Mouse (Mus musculus) kidney, postnatal 36 days (tissue): ENCODE results near the gene Mcoln2.
"Not testable (repeated sequence)": the region's sequence is repeated elsewhere in the genome, so short reads cannot be mapped to it uniquely, and the experiment has no call there.

ENCODE experiments used
- DNase-seq, 2 experiments: peaks; one replicate each; pipeline ENCODE4 v3.0.0; 2021 to 2022; ENCODE audit warnings: mixed read lengths in 2 of 2

Gene Mcoln2

DNA sequence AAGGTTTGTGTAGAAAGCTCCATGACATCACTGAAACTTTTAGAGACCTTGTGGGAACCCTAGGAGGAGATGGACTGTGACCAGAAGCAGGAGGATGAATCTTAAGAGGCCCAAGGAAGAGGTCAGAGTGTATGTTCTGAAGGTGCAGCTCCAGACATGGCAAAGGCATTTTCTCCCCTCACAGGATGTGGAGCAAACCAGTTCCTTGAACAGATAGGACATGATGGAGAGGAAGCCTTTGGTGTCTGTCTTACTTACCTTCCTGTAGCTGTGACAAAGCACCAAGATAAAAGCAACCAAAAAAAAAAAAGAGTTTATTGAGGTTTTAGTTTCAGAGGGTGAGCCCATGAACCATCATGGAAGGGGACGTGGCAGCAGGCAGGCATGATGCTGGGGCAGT, 42.9 kb downstream of the Mcoln2 start:
- no peak for DNase-seq

DNA sequence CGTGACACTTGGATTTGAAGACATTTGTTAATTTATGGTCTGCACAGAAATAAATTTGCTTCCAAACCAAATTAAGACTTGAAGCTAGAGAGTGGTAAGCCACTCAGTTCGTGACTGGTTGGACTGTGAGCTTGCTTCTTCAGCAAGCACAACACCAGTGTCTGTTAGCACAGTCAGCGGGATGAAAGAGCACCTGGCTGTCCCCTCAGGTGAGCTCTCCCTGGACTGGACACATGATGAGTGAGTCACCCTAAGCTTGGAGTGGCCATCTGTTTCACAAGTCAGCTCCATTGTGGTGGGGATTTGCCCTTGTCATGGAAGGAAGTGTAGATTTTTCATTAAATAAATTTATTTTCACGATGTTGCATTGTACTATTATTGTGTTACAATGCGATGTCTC, 45.5 kb downstream of the Mcoln2 start:
- DNase-seq: no peak

DNA sequence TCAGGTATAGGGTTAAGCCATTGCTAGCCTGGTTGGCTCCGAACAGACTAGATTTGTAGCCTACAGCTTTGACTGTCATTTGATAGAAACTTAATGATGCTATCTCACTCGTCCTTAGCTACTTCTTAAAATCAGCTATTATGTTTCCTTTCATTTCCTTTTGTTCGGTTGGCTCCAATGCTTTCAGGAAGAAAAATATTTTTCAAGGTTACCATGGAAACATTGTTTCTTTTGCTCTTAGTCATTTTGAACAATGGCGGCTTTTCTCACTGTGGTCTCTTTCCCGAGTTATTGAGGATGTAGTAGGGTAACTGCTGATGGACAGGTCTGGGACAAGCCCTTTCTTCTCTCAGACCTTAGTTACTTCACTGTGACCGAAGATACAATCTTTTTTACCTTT, 46.7 kb downstream of the Mcoln2 start:
- no peak for DNase-seq

DNA sequence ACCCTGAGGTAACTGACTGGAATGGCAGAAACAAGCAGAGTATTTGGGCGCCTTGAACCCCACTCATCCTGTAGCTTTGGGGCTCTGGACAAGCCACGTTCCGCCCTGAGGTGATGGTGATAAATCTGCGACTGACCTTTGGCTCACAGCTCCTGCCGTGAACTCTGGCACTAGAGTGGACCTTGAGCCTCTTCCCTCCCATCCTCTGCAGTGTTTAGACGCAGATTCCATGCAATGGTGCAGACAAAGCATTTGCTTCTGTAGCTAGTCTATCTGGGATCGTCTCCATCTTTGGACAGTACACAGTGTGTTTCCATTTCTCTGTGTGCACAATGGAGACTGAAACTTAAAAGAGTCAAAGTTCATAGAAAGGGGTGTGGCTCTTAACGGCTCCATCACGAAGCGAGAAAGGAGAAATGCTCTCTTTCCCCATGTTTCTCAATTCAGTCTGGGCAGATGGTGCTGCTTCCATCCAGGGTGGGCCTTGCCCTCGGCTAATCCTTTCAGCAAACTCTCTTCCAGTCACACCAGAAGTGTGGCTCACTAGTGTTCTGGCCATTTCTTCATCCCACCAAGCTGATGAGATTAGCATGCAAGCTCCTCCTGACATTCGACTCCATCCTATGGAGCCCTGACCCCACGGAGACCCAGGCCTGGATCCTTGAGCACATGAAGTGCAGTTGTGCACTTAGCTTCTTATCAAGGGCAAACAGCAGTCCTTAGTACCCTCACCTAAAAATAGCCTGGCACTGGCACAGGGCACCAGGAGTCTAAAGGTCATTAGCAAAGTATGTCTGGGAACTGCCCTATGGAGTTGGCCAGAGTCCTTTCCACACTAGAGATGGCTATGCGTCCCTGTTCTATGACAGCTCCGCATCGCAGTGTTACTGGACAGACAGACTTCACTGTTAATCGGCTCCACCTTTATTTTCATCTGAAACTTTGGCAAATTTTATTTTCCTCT, 47.4 kb downstream of the Mcoln2 start:
- DNase-seq: peak; percentile 65 to 73

DNA sequence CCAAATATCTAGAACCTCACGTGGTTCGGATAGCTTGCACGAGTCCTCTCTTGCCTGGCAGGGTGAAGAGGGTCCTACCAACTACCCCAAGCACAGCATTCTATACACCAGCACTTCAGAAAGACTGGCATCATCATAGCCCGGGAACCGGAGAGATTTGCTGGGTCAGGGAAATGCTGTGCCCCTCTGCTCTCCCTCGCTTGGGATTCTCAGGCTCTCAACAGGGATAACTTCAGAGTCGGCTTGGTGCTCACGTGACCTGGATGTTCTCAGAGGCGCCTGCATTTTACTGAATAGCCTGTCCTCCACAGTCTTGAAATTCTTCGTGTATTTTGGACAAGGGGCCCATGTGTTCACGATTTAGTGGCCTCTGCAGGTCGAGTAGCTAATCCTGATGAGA, 48.2 kb downstream of the Mcoln2 start:
- DNase-seq: no peak

DNA sequence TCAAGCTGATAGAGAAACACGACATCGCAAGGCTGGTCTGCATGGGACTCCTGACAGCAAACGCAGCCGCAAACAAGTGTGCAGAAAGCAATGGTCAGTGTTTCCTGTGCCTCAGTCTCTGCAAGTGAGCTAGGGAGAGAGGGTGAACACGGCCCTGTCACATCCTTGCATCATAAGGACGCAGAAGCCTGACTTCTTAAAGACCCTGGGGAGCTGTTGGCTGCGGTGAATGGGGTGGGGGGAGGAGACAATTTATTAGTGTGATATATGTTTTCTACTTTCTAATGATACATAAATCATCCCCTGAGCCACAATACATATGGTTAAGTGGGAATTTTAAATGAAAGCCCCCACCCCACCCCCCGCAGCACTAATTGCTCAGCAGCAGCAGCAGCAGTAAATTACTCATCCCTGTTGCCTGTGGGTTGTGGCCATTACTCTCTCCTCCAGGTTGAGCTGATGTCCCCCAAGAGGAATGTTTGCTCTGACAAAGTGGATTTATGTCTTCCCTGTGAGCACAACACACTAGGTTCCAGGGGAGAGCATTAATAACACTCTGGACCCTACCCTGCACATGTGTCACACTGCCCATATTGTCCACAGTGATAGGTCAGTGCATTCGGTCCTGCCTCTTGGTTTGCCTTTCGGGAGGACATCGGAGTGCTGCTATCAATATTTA, 49.3 kb downstream of the Mcoln2 start:
- no peak for DNase-seq

DNA sequence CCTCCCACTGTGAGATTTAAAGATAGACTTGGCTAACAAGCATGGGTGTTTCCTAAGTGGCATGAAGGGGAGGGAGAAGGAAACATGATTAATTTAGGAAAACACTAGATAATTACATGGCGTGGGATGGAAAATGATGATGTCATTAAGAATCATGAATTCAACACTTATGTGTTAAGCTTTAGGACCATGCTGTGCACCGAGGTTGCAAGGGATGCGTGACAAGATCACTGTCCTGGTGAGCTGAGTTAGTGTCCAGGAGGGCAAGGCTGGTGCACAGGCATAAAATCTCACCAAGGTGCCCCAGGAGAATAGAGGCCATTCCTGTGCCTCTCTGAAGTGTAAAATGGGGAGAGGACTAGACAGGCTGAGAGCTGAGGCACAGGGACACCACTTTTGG, 49.9 kb downstream of the Mcoln2 start:
- no peak for DNase-seq

DNA sequence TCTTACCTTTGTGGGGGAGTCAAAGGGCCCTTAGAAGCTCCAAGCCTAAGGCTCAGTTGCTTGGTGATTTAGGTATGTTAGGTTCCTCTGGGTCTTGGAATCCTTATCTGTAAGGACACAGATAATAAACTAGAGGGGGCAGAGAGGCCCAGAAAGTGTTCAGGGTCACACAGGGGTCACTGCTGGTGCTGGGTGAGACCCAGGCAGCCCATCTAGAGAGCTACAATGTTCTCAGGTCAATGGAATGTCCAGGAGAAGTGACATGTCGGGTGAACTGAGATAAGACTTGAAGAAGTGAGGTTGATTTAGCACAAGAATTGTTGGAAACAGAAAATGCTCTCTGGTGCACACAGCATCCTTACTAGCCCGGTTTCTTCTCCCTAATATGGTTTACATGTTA, 54.7 kb downstream of the Mcoln2 start:
- DNase-seq: no peak

DNA sequence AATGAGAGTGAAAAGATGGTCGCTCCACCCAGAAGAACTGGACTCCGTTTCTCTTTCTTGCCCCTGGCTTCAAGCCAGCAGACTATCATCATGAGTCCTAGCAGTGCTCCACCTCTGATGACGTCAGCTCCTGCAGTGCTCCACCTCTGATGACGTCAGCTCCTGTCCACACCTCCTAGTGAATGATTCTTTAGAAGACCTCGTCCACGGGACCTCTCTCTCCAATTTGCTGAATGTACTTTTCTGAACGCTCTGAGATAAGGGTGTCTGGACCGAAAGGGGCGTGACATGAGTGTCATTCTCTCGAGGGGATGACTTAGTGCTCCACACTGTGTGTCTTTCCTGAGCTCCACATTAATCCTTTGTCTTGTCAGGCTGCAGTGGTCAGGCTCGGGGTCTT, 55.7 kb downstream of the Mcoln2 start:
- no peak for DNase-seq

DNA sequence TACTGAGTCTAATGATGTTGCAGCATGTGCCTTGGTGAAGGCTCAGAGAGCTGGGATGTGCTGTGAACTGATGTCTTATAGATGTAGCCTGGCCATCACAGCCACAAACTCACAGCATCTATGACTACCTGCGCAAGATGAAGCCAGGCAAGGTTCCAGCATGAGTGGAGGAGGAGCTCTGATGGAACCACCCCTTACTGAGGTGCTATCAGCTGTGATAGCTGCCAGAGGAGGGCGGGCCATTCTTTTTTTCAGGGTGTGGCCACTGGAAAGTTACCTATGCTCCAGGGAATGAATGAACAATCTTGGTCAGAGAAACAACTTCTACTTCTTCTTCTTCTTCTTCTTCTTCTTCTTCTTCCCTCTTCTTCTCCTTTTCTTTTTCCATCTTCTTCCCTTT, 57.0 kb downstream of the Mcoln2 start:
- no peak for DNase-seq

DNA sequence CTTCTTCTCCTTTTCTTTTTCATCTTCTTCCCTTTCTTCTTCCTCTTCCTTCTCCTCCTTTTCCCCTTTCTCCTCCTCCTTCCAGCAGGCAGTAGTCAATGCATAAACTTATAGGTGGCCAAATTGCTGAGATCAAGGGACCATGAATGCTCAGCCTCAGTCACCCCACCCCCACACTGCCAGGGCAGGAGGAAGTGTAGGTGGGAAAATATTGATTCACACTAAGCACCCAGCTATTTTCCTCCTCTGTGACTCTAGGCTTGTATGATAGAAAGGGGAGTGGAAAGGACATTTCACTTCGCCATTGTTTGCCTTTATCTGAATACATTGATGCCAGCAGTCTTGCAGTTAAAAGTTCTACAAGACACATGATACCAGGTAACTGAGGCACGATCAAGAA, 57.8 kb downstream of the Mcoln2 start:
- DNase-seq: no peak

DNA sequence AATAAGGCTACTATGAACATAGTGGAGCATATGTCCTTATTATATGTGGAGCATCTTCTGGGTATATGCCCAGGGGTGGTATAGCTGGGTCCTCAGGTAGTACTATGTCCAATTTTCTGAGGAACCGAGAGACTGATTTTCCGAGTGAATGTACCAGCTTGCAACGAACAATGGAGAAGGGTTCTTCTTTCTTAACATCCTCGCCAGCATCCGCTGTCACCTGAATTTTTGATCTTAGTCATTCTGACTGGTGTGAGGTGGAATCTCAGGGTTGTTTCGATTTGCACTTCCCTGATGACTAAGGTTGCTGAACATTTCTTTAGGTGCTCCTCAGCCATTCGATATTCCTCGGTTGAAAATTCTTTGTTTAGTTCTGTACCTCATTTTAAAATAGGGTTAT, 60.1 kb downstream of the Mcoln2 start:
- DNase-seq: not testable (repeated sequence)

DNA sequence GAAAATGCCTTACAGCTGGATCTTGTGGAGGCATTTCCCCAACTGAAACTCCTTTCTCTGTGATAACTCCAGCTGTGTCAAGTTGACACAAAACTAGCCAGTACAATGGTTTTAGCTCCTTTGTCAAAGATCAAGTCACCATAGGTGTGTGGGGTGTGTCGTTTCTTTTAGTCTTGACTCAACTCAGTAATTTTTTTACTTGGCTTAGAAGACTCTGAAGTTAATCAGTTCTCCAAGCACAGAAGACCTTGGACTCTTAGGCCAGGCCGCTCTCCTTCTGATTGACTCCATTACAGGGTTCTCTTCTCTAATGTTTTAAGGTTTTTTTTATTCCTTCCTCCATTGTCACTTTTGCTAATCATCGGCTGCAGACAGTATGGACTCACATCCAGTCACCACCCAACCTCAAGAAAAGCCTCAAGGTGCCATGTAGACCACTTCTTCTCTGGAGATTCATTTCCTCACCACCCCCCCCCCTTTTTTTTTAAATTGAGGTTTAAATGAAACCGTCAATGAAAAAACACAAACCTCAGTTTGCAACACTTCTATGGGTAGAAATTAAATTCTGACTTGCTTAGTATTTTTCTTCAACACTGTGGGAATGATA, 61.6 kb downstream of the Mcoln2 start:
- peak in 1 of 2 experiments; percentile 43 for DNase-seq

DNA sequence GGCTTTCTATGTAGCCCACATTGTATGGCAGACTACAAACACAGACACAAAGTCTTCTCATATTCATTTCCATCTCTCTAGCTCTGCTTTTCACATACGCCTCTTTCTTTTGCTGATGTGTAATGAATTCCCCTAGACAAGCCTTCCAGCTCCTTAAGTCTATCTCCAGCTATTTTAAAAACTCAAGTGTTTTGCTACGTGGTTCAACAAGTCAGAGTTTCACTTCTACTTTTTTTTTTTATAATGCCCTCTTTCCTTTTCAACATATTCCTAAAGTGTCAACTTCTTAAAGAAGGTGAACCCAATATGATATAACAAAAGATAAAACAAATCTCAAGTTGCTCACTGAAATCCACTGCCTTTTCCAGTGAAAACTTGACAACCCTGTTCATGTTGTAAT, 62.3 kb downstream of the Mcoln2 start:
- DNase-seq: no peak

DNA sequence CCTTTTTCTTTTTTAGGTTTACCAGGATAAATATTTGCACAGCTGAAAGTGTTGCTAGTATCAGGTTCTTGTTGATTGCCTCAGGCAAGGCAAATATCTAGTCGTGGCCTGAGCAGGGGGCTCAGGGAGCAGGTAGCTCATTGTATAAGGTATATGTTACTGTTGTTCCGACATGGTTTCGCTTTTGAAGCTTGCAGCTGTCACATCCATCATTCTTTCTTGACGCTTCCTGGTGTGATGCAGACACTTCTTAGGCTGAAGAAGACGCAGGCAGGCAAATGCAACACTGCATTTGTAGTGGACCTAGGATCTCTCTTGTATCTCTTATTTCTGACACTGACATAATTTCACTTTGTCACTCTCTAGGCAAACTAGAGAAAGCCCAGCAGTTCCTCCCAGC, 63.7 kb downstream of the Mcoln2 start:
- no peak for DNase-seq

DNA sequence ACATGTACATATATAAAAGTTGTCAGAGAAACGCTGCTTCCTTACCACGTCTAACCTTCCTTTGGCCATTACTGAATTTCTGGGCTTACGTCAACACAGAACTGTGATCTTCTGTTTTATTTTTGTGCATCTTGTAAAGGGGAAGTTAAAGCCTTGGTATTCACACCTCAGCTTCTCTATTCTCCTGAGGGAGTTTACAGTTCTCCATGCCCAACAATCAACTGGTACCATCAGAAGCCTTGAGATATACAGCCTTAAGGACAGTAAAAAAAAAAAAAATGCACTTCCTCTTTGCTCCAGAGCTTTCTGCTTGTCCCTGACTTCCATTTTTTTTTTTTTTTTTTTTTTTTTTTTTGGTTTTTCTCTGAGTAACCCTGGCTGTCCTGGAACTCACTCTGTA, 66.9 kb downstream of the Mcoln2 start:
- no peak for DNase-seq

DNA sequence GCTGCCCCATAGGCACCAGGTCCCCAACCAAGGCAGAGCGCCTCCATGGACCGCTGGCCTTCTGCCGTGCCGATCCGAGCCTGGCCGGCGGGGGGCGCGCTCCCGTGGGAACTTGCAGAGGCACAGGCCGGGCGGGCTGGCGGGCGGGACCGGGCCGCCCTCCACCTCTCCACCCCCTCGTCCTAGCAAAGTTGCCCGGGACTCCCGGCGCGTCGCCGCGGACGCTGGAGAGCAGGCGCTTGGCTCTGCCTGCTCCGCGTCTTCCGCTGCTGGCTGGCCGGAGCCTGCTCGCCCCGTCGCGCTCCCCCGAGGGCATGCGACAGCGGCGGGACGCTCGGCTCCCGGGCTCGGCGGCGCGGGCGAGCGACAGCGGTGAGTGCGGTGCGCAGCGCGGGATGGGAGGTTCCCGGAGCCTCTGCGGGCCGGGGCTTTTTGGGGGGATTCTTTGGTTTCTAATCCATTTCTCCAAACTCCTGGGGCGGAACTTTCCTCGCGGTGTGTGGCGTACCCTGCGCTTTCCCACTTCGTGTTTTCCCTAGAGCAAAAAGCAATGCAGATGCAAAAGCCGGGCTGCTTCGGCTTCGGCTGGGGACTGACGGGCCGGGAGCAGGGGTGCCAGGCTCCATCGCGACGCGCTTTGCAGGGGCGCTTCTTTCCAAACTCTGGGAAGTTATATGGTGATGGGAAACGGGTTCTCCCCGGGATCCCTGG, 71.3 kb downstream of the Mcoln2 start, which contains the start of gene Lpar3:
TSS of gene Lpar3 (plus strand) at position 188 of the 711 bp plus-strand sequence.
- peak; percentile 89 to 95 for DNase-seq

DNA sequence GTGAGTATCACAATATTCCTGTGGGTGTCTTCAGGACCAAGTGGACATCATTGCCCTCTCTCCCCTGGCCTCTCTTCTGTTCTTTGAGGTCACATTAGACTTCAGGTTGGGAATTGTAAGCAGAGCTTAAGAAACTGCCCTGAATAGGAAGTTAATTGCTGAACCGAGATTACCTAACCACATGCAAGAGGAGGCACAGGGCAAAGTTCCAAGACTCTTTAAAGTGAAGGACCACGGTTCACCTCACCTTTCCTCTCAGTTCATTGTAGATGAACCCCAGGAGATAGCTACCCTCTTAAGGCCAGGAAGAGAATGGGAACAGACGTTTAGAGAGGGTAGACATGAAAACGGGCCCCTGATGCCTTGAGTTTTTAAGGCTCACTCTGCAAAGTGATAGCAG, 74.6 kb downstream of the Mcoln2 start:
- peak; percentile 59 to 91 for DNase-seq

DNA sequence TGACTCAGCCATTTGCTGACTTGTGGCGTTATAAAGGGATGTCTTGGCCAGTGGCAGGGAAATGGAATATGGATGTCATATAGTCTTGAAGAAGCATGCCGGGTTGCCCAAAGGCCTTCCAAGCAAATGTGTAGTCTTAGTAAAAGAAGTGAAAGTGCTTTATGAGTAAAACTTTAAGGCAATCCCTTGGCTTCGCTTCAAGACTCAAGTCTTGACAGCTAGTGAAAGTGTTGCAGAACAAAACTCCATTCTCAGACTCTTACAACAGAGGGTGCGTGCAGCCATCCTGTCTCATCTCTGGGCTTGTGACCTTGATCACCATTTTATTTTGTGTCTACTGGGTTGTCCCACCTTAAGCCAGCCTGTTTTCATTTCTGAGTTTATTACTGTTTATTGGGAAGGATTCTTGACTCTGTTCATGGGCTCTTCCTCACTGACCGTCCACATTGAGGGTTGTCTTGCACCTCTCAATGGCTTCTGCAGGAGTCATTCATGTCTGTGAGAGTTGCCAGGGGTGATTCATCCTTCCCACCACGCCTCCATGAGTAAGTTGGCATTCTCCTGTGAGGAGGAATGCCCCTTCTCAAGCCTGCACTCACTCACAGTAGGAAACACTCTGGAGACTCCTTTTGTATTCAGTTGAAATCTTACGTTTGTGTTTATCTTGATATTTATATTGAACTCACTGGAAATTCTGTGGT, 75.6 kb downstream of the Mcoln2 start:
- DNase-seq: no peak

DNA sequence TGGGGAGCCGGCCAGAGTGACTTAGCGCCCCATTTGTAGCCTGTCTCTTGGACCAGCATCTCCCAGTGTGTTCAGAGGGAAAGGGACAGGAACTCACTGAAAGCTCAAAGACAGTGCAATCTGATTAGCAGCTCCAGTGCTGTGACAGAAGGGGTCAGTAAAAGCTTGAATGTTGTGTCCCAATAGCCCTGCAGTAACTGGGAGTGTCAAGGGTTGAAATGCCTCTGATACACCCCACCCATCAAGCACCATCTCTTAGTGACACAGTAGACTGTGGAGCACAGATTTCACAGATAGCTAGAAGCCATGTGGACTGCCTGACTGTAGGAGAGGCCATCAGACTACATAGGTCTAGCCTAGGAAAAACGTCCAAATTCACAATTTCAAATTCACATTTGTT, 77.8 kb downstream of the Mcoln2 start:
- no peak for DNase-seq

DNA sequence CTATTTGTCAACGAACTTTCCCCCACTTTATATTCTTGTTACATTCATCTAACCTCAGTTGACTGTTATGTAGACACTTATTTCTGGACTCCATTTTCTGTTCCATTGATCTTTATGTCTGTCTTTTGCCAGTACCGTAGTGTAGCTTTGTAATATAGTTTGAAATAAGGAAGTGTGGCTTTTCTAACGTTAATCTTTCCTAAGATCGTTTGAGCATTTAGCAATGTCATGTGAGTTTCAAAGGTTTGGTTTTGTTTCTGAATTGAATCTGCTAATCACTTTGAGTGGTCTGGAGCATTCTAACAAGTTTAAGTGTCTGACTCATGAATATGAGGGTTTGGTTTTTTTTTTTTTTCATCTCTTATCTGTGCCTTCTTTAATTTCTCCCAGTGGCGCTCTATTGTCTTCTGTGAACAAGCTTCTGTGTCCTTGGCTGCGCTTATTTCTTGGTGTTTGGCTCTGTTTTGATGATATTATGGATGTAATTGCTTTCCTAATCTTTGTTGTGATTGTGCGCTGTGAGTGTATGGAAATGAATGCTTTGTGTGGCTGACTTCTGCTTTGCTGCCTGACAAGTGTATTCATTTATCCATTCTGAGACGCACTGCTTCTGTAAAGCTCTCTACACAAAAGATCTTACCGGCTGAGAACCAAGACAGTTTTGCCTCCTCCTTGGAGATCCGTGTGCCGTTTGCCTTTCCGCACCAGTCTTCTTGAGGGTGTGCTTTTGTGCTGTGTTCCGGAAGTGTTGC, 79.1 kb downstream of the Mcoln2 start:
- no peak for DNase-seq

DNA sequence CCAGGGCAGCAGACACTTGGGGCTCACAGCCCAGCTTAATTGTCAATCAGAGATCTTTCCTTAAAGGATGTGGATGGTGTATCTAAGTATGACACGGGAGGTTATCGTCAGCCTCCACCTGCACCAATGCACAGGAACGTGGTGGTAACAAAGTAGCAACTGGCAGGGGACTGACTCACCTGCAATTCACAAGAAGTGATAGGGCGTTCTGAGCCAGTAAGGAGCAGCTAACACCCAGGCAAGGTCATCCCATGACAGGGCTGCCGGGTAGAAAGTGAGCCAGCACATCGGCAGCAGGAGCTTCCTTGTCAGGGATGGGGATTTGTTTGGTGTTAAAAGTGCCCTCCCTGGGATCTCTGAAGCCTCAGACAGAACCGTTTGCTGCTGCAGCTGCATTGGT, 83.1 kb downstream of the Mcoln2 start:
- DNase-seq: no peak
